Mouse (Mus musculus): ENCODE results near the gene Optc.
A peak's percentile ranks its signal among the peaks of the same experiment; 100 is the strongest.

Optc gene

DNA sequence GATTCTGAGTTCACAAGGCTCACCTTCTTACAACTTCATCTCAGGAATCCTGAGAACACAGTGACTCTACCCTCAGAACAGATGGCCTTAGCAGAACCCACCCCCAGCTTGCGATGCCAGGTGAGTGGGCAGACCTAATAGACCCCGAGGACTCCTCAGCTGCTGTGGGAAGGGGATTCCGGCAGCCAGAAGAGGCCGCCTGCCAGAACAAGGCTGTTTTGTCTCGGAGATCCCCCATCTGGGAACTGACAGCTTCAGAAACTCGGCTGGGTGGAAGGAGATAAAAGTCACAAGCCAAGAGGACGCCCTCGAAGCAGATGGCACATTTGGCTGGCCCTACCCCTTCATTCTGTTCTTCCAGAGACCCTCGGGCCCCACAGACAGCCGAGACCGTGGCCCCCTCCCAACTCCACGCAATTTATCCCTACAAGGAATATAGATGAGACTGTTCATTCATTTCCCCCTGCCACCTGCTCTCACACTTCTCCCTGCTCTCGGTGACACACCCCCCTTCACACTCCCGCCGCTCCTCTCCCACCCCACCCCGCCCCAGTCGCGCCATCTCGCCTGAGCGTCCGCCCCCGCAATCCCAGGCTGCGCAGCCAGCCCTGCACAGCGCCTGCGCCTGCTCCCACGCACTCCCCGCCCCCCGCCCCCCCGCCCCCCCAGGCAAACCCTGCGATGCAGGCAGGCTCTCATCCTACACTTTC is at the start of gene Optc:
Gene Optc, minus strand, starts transcription at position 51 of the 710 bp plus-strand sequence.
- peak; percentile 40 for DNase-seq (ENCODE audit: low read depth)

DNA sequence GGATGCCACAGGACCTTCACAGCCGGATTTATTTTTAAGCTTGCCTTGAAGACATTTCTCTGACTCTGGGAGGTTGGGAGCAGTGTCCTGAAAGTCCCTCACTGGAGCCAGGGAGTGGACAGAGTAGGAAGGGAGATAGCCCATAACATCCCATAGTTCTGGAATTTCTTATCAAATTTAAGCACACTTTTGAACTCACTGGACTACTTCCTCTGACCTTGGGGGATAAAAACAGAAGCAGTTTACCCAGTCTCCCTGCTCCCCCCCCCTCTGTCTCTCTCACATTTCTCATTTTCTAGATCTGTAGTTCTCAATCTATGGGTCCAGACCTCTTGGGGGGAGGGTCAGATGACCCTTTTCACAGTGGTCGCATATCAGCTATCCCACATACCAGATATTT is 46.2 kb upstream of the Optc start:
- DNase-seq (ENCODE audit: low read depth) = no peak

- DNase-seq (ENCODE audit: low read depth) = no peak
Measured at GRCm38 (mm10) chr1:133953261-133953742, 45.5 kb upstream of the Optc start.

DNA sequence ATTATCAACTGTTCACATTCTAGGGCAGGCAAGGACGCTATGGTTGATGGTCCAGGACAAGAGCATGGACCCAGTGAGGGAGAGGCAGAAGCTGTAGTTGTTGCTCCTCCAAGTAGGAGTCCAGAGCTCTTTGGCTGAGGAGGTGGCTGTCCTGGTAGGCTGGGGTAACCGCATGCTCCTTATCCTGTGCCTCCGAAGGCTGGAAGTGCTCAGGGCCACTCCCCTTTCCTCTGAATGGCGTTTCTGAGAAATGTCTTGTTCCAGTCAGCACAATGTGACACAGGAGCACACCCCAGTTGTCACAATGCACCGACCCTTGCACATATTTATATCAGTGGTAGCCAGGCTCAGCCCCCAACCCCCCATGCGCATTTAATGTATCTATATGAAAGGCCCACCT is 43.8 kb upstream of the Optc start:
- DNase-seq (ENCODE audit: low read depth) = no peak

GRCm38 (mm10) chr1:133950061-133950782 is 42.4 kb upstream of the Optc start:
- DNase-seq (ENCODE audit: low read depth) = peak; percentile 22

DNA sequence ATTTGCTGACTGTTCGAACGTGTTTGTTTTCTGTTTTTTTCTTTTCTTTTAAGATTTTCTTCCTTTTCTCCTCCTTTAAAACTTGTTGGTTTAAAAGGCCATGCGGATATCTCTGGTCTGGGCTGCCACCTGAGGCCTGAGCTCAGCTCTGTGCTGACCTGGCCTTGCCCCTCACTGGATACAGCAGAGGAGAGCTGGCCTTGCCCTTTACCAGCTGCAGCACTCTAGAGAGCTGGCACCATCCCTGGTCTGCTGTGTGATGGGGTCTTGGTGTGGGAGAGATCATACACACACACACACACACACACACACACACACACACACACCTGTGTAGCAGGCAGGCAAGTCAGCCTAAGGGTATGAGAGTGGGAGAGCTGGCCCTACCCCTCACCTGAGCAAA is 37.3 kb upstream of the Optc start:
- no peak for DNase-seq (ENCODE audit: low read depth)

- DNase-seq (ENCODE audit: low read depth) = no peak
Measured at GRCm38 (mm10) chr1:133941904-133942303, 34.1 kb upstream of the Optc start.

DNA sequence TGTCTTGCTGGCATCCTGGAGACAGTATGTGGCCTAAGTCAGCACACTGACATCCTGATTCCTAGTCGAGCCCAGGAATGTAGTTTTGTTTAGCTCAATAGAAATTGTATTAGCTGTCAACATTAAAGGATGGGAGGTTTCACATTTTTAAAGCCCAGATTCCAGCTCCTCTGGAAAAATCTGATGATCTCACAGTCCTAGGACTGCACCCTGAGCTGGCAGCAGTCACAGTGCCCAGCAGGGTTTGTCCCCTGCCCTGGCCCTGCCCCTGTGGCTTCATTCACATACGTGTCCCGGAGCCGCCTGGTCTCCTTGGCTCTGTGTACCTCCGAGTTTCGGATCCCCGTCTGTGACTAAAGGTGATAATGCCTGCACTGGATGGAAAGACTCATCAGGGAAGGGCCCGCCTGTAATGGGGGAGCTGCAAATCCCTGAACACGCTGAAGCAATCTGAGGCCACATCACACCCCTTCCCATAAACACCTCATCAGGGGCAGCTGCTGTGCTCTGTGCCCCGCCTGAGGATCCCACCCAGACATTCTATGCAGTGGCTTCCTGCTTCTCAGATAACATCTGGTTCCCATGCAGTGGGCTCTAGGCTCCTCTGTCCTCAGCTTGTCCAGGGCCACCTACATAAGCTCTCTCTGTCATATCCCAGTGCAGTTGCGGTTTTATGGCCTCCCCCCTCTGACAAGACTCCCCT is 33.5 kb upstream of the Optc start:
- no peak for DNase-seq (ENCODE audit: low read depth)

DNA sequence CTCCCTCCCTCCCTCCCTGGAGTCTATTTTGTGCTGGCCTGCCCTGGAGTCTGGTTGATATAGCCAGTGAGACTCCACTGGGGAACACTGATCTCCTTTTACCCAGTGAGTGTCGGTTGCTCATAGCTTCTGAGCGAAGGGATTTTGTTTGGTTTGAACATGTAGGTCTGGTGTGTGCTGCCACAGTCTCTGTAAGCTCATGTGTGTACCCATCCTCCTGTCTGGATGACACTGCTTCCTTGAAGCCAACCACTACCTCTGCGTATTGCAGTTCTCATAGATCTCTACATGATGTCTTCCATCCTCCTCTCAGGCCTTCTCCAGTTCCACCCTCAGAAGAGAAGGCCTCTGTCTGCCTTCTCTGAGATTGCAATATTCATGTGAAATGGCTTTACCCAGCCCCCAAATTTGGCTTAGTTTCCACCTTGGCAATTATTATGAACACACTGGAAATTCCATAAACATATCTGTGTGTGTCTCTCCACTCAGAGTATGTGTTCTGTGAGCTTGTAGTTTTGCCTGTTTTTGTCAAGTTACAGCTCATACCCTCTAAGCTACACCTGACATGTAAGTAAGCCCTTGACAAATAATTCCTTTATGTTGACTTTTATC is 32.8 kb upstream of the Optc start:
- no peak for DNase-seq (ENCODE audit: low read depth)

- DNase-seq (ENCODE audit: low read depth) = no peak
Measured at GRCm38 (mm10) chr1:133939708-133940107, 31.9 kb upstream of the Optc start.

DNA sequence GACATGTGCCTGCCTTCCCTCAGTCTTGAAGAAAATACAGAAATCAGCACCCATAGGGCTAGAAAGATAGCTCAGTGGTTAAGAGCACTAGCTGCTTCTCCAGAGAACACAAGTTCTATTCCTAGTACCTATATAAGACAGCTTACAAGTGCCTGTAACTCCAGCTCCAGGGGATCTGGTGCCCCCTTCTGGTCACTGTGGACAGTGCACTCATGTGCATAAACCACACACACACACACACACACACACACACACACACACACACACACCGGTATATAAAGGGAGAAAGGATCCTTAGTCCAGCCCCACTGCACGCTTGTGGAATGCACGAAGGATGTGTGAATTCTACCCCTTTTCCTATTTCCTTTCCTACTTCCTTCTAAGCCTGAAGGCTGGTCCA is 28.4 kb upstream of the Optc start:
- DNase-seq (ENCODE audit: low read depth) = no peak

DNA sequence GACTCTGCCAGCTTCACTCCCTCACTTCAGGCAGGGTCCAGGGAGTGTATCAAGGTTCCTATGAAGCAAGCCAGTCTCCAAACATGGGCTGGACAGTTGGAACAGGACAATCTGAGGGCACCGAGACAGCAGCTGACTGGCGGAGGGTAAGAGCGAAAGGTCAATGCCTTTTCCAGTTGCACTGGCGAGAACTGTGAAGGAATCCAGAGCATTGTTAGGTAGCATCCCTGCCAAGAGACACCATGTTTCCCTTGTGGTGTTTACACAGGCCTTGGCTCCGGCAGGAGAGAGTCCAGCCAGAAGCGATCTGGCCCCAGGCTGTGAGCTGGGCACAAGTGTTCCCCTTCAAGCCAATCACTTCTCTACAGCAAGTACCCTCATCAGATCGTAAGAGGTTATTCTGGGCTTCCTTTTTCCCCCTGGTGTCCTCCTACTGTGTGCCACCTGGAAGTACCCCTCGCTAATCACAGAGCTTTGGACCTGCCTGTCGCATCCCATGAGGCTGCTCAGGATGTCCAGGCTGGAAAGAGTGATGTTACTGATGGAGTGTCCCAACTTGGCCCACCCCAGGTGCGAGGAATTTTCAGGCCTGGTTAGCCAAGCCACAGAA is 26.7 kb upstream of the Optc start:
- no peak for DNase-seq (ENCODE audit: low read depth)

- no peak for DNase-seq (ENCODE audit: low read depth)
Measured at GRCm38 (mm10) chr1:133933301-133934195, 25.7 kb upstream of the Optc start.

DNA sequence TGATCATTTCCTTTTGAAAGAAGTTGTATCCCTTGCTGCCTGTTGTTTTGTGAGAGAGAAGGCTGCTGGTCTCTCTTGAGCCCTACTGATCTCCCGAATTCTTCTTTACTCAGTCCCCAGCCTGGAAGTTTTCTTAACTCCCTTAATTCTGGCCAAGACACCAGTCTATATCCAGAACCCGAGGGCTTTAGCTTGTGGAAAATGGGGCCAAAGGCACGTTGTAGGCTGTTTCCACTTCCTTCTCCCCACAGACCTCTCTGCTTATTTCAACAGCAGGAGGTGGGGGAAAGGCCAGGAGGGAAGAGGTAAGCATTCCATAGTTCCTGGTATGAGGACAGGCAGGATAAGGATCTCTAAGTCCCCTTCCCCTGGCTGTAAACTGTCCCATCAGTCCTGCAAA is 22.2 kb upstream of the Optc start:
- DNase-seq (ENCODE audit: low read depth) = no peak

DNA sequence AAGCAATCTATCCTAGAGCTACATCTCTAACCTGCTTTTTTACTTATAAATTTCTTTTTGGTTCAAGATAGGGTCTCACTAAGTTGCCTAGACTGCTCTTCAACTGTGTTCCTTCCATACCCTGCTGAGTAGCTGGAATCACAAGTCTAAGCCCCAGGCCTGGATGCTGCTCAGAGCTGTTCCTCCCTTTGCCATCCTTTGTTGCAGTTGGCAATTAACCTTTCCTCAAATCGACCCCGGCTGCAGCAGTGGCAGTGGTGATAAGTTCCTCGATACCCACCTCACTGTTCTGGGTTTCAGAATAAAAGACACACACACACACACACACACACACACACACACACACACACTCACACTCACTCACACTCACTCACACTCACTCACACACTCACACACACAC is 17.4 kb upstream of the Optc start:
- no peak for DNase-seq (ENCODE audit: low read depth)

DNA sequence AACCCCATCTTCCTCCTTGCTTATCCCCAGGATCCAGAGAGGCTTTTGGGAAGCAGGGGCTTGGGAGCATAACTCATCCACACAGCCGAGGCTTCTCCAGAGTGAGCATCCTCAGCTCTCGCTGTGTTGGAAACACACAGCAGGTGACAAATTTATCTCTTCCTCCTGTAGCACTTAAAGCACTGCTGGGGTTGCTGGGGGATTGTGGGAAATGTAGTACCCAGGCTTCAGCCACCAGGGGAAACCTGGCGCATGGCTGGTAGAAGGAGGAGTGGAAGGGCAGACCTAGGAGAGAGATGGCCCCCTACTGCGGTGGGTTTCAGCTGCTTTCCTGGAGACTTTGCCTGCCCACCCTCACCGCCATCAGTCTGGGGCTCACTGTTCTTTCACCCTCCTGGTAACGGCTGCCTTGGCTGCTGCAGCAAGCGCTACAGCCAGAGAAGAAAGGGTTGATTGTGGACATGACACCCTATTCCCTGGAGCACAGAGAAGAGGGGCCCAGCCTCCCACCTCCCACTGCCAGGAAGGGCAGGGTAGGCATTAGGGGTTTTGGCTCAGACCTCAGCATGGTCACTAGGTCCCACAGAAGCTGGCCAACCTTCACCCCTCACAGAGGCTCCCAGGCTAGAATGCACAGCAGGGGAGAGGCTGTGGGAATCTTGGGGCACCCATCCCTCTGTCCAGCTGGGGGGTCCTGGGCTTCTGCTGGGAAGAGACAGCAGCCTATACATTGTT is 16.5 kb upstream of the Optc start:
- no peak for DNase-seq (ENCODE audit: low read depth)

DNA sequence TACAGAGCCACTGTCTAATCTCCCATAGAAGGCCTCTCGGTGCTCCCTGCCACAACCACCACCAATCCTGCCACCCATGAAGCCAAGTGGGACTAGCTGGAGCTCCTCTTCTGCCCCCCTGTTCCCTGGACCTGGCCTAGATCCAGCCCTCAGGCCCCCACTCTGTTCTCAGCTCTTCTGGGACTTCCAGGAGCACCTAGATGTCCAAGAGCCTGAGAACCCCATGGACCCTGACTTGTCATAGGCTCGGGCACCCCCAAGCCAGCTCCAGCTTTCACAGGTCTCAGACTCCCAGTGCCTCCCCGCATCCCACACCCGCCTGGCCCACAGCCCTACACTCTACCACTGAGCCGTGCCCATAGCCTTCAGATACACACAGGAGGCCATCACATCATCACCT is 15.3 kb upstream of the Optc start:
- DNase-seq (ENCODE audit: low read depth) = no peak

GRCm38 (mm10) chr1:133921304-133921751 is 13.5 kb upstream of the Optc start, which contains the start of gene Prelp:
TSS of gene Prelp (minus strand) at chr1:133921414.
- no peak for DNase-seq (ENCODE audit: low read depth)

- DNase-seq (ENCODE audit: low read depth) = no peak
Measured at GRCm38 (mm10) chr1:133920876-133921275, 13.1 kb upstream of the Optc start.

DNA sequence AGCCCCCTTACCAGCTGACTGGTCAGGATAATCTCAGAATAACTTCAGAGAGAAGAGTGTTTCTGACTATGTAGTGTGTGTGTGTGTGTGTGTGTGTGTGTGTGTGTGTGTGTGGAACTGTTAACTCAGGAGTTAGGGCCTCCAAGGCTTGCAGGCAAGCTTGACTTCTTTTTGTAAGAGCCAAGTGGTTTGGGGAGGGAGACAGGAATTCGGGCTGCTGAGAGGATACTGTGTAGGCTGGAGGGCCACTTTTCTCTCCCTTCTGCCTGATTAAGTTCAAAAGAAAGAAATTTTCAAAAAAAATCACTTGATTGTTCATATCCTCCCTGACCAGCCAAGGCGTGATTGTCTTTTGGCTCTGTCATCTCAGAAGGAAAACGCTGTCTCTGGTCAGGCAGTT is 12.6 kb upstream of the Optc start:
- DNase-seq (ENCODE audit: low read depth) = no peak

All from naive thymus-derived CD4-positive, alpha-beta T cell, adult 2 months (primary cell).